Mouse (Mus musculus) neural tube, embryonic 13.5 days (tissue): ENCODE results near the gene Calu. TPM values are rescaled to one million over a fixed set of nuclear protein-coding genes. Genes with fewer than 3 reads are reported as not detected.
"Not testable (repeated sequence)": the region's sequence is repeated elsewhere in the genome, so short reads cannot be mapped to it uniquely, and the experiment has no call there.

Source experiments
- ATAC-seq: fragments of 200-750 bp; cut with Nextera tagmentation; 2 replicates; pipeline ENCODE4 v1.8.0; 2017; ENCODE audit warnings: low read depth, mild to moderate bottlenecking, moderate TSS enrichment, moderate library complexity
- H3K27ac ChIP-seq: fragments of 300-500 bp; sonication (generic); replicated peaks from 2 replicates; pipeline ENCODE4 v1.5.1; 2015; ENCODE audit warnings: moderate library complexity, mild to moderate bottlenecking, inconsistent platforms
- H3K27me3 ChIP-seq: fragments of 300-500 bp; sonication (generic); 2 replicates; pipeline ENCODE4 v1.6.1; 2015; ENCODE audit warnings: mild to moderate bottlenecking, inconsistent platforms
- H3K36me3 ChIP-seq: fragments of 300-500 bp; sonication (generic); 2 replicates; pipeline ENCODE4 v1.6.1; 2015; ENCODE audit warnings: mild to moderate bottlenecking, inconsistent platforms
- H3K4me1 ChIP-seq: fragments of 300-500 bp; sonication (generic); replicated peaks from 2 replicates; pipeline ENCODE4 v1.6.1; 2015; ENCODE audit warnings: inconsistent platforms
- H3K4me2 ChIP-seq: fragments of 300-500 bp; sonication (generic); 2 replicates; pipeline ENCODE4 v1.6.1; 2015; ENCODE audit warnings: inconsistent platforms, mild to moderate bottlenecking, moderate library complexity
- H3K4me3 ChIP-seq: fragments of 300-500 bp; sonication (generic); 2 replicates; pipeline ENCODE4 v1.5.1; 2015; ENCODE audit warnings: mild to moderate bottlenecking, inconsistent platforms
- H3K9ac ChIP-seq: fragments of 300-500 bp; sonication (generic); 2 replicates; pipeline ENCODE4 v1.6.1; 2015; ENCODE audit warnings: moderate library complexity, mild to moderate bottlenecking, inconsistent platforms
- H3K9me3 ChIP-seq: fragments of 300-500 bp; sonication (generic); 2 replicates; pipeline ENCODE4 v1.6.1; 2016; ENCODE audit warnings: inconsistent platforms
- WGBS: fragments of 180-500 bp; shearing (Covaris S2); methylation state at CpG from one replicate; pipeline ENCODE4 v1.1.7; 2015; 5-methylcytosine and 5-hydroxymethylcytosine counted together
- polyA plus RNA-seq: library from polyadenylated mRNA; unstranded; fragments of >200 nt; fragmentation: Nextera tagmentation; extraction: Ambion mirVana; gene quantifications from 2 replicates; pipeline ENCODE4 v1.2.1, GENCODE M21; 2015

Calu gene
- polyA plus RNA-seq, 1 experiment from 2014 or later = 180 TPM

- Histone ChIP-seq H3K27me3 (no peaks in the 10 kb centered on the region), H3K27ac (no peak overlapping the region), H3K36me3 (peaks cover 39% of the 10 kb centered on the region), H3K4me3 (no peak overlapping the region), H3K4me2 (no peak overlapping the region), H3K9me3 (no peaks in the 10 kb centered on the region), H3K9ac (no peak overlapping the region), H3K4me1 (peaks cover 10% of the 10 kb centered on the region; the same call in 1 of the 2 replicates)
- no peak for ATAC-seq
- WGBS = 93% methylated on average over 1 of the region's 1 CpGs
Observed at GRCm38 (mm10) chr6:29365277-29365676, 17.4 kb downstream of the Calu start.

GRCm38 (mm10) chr6:29377386-29377785, 29.5 kb downstream of the Calu start:
- Histone ChIP-seq H3K4me2 (no peak overlapping the region), H3K9ac (no peak overlapping the region), H3K36me3 (peaks cover 73% of the 10 kb centered on the region), H3K27me3 (no peaks in the 10 kb centered on the region), H3K4me3 (no peak overlapping the region), H3K9me3 (no peaks in the 10 kb centered on the region), H3K4me1 (no peaks in the 10 kb centered on the region), H3K27ac (no peak overlapping the region)
- no peak for ATAC-seq
- 96% methylated on average over 4 of the region's 4 CpGs for WGBS

DNA sequence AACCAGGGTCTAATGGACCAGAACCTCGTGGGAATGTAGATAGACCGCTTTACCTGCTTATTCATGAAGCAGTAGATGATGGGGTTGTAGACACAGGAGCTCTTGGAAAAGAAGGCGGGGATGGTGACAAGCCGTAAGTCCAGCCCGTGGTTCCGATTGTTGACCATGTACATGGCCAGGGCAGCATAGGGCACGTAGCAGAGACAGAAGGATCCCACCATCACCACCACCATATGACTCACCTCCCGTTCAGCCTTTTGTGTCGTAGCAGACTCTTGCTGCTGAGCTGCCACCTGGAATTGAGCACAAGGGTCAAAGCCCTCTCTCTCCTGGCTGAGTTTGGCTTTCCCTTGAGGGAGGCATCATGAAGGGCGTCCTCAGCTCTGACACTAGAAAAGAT, 30.8 kb downstream of the Calu start:
- H3K4me3 ChIP-seq = no peak overlapping the region
- H3K9me3 ChIP-seq = no peaks in the 10 kb centered on the region
- H3K4me2 ChIP-seq = no peak overlapping the region
- H3K9ac ChIP-seq = no peak overlapping the region
- H3K4me1 ChIP-seq = no peaks in the 10 kb centered on the region
- 96% methylated on average over 10 of the region's 10 CpGs for WGBS
- H3K27me3 ChIP-seq = no peaks in the 10 kb centered on the region
- peaks cover 60% of the 10 kb centered on the region for H3K36me3 ChIP-seq
- no peak for ATAC-seq
- no peak overlapping the region for H3K27ac ChIP-seq

GRCm38 (mm10) chr6:29379954-29380353, 32.1 kb downstream of the Calu start:
- 94% methylated on average over 6 of the region's 6 CpGs for WGBS
- no peak overlapping the region for H3K9ac ChIP-seq
- H3K27ac ChIP-seq = no peak overlapping the region
- no peak overlapping the region for H3K4me3 ChIP-seq
- H3K4me2 ChIP-seq = no peak overlapping the region
- no peaks in the 10 kb centered on the region for H3K4me1 ChIP-seq
- no peaks in the 10 kb centered on the region for H3K9me3 ChIP-seq
- H3K36me3 ChIP-seq = peaks cover 47% of the 10 kb centered on the region
- no peak for ATAC-seq
- no peaks in the 10 kb centered on the region for H3K27me3 ChIP-seq

- Histone ChIP-seq H3K27ac (no peak overlapping the region), H3K9ac (no peak overlapping the region), H3K4me3 (no peak overlapping the region), H3K4me2 (no peak overlapping the region), H3K4me1 (no peaks in the 10 kb centered on the region), H3K9me3 (no peaks in the 10 kb centered on the region), H3K36me3 (peaks cover 24% of the 10 kb centered on the region), H3K27me3 (0 out of 2 replicates have a peak, but pooled peaks cover 2% of the 10 kb centered on the region)
- 49% methylated on average over 2 of the region's 2 CpGs for WGBS
- no peak for ATAC-seq
Observed at GRCm38 (mm10) chr6:29382442-29382841, 34.6 kb downstream of the Calu start.

GRCm38 (mm10) chr6:29388052-29388518, 40.2 kb downstream of the Calu start, which contains the start of gene Opn1sw:
Gene Opn1sw (minus strand): TSS chr6:29388468.
- Histone ChIP-seq H3K36me3 (no peaks in the 10 kb centered on the region), H3K4me3 (peak within 1 kb of the TSS; percentile 15)

DNA sequence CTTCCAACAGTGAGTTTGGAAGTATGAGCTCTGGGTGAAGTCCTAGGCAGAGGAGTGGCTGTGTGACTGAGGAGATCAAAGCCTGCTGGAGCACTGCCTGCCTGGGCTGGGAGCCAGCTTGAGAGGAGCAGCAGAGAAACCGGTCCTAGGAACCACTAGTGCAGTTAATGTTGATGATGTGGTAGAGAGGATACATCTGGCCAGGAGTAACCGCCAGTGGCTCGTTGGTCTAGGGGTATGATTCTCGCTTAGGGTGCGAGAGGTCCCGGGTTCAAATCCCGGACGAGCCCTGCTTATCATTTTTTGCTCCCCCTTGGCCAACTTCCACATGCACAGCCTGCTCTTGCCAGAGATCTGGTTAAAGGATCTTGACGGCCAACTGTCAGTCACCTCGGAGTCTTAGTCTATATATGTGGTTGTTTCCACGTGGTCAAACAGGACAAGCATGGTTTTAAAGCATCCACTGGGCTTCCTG, 40.8 kb downstream of the Calu start:
- Histone ChIP-seq H3K9ac (no peak overlapping the region), H3K4me3 (peak overlapping the region; percentile 15), H3K4me1 (peaks cover 5% of the 10 kb centered on the region; the same call in 1 of the 2 replicates), H3K27me3 (peaks cover 17% of the 10 kb centered on the region), H3K36me3 (no peaks in the 10 kb centered on the region), H3K9me3 (no peaks in the 10 kb centered on the region), H3K27ac (no peak overlapping the region), H3K4me2 (peak overlapping the region; percentile 30)
- 14% methylated on average over 11 of the region's 11 CpGs for WGBS
- ATAC-seq = peak; percentile 81; the same call in 1 of the 2 replicates

More at GRCm38 (mm10) chr6:29388052-29388518, 40.2 kb downstream of the Calu start, which contains the start of gene Opn1sw:
- no peak within 1 kb of the TSS for H3K9ac ChIP-seq
- H3K27ac ChIP-seq = no peak within 1 kb of the TSS
- peak; percentile 40; the same call in 1 of the 2 replicates for ATAC-seq
- no peaks in the 10 kb centered on the region for H3K9me3 ChIP-seq
- peaks cover 5% of the 10 kb centered on the region; the same call in 1 of the 2 replicates for H3K4me1 ChIP-seq
- H3K27me3 ChIP-seq = peaks cover 13% of the 10 kb centered on the region
- peak within 1 kb of the TSS; percentile 30 for H3K4me2 ChIP-seq
- 3% methylated on average over 12 of the region's 12 CpGs for WGBS

DNA sequence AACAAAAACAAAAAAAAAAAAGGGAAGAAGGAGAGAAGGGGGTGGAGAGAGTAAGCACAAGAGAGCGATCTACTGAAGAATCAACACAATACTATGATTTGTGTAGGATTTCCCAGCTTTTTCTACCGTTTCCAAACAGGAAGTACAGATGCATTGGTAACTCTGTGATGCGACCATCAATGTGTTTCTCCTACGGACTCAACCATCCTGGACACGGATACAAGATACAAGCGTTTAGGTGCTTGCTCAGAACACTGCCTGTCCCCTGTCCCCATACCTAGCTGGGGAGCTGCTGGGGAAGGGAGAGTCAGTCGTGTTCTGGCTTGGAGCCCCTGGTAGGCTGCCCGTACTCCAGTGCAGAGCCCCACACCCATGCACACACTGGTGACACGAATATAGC, 41.6 kb downstream of the Calu start:
- H3K4me1 ChIP-seq = peaks cover 5% of the 10 kb centered on the region; the same call in 1 of the 2 replicates
- no peaks in the 10 kb centered on the region for H3K9me3 ChIP-seq
- H3K27me3 ChIP-seq = peaks cover 25% of the 10 kb centered on the region
- H3K36me3 ChIP-seq = no peaks in the 10 kb centered on the region
- H3K27ac ChIP-seq = no peak overlapping the region
- no peak overlapping the region for H3K9ac ChIP-seq
- WGBS = 57% methylated on average over 9 of the region's 9 CpGs
- no peak overlapping the region for H3K4me2 ChIP-seq
- ATAC-seq = no peak
- H3K4me3 ChIP-seq = no peak overlapping the region

DNA sequence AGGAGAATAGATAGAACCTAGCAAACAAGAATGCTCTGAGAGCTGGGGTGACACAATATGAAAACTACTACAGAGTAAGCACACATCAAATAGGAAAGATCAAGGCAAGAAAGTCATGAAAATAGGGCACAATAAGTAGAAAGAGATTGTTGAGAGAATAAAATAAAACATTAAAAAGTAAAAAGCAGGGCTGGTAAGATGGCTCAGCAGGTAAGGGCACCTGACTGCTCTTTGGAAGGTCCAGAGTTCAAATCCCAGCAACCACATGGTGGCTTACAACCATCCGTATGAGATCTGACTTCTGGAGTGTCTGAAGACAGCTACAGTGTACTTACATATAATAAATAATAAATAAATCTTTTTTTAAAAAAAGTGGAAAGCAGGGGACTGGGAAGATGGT, 42.6 kb downstream of the Calu start:
- H3K4me1 ChIP-seq, H3K4me2 ChIP-seq: not testable (repeated sequence)

GRCm38 (mm10) chr6:29391241-29391640, 43.4 kb downstream of the Calu start:
- Histone ChIP-seq H3K4me1 (peaks cover 13% of the 10 kb centered on the region), H3K27me3 (peaks cover 35% of the 10 kb centered on the region)
- 84% methylated on average over 8 of the region's 8 CpGs for whole genome bisulfite sequencing
- not testable (repeated sequence) for H3K4me2 ChIP-seq, H3K4me3 ChIP-seq, ATAC-seq, H3K36me3 ChIP-seq, H3K9ac ChIP-seq, H3K27ac ChIP-seq, H3K9me3 ChIP-seq

More for the DNA sequence above, 42.6 kb downstream of the Calu start:
- peaks cover 35% of the 10 kb centered on the region for H3K27me3 ChIP-seq
- not testable (repeated sequence) for H3K4me3 ChIP-seq, H3K36me3 ChIP-seq, H3K27ac ChIP-seq, H3K9ac ChIP-seq, H3K9me3 ChIP-seq, ATAC-seq
- WGBS = 96% methylated on average over 1 of the region's 1 CpGs

DNA sequence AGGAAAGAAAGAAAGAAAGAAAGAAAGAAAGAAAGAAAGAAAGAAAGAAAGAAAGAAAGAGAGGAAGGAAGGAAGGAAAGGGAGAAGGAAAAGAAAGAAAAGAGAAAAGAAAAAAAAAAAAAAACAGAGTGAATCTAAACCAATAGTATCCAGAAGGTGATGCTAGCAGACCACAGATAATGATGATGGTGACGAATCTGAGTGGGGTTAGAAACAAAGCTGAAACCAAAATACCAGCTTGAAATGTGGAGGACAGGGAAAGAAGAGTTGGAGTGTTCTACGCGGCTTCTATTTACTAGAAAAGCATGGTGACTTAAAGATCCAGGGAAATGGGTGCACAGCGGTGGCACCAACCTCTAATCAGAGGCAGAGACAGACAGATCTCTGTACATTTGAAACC, 43.9 kb downstream of the Calu start:
- Histone ChIP-seq H3K27ac (no peak overlapping the region), H3K4me2 (no peak overlapping the region), H3K9me3 (no peaks in the 10 kb centered on the region), H3K9ac (no peak overlapping the region), H3K27me3 (peaks cover 35% of the 10 kb centered on the region), H3K36me3 (no peaks in the 10 kb centered on the region), H3K4me1 (peaks cover 14% of the 10 kb centered on the region), H3K4me3 (no peak overlapping the region)
- WGBS = 71% methylated on average over 4 of the region's 4 CpGs
- no peak for ATAC-seq

- H3K4me2 ChIP-seq = no peak overlapping the region
- H3K9ac ChIP-seq = no peak overlapping the region
- peaks cover 28% of the 10 kb centered on the region for H3K27me3 ChIP-seq
- ATAC-seq = no peak
- H3K4me1 ChIP-seq = peaks cover 23% of the 10 kb centered on the region
- H3K9me3 ChIP-seq = no peaks in the 10 kb centered on the region
- H3K36me3 ChIP-seq = peaks cover under 1% of the 10 kb centered on the region; the same call in 1 of the 2 replicates
- H3K27ac ChIP-seq = no peak overlapping the region
- no peak overlapping the region for H3K4me3 ChIP-seq
- WGBS = 87% methylated on average over 1 of the region's 1 CpGs
Observed at GRCm38 (mm10) chr6:29394286-29394685, 46.4 kb downstream of the Calu start.
